Mouse (Mus musculus) E14TG2a.4 (cell line): ENCODE measurements around the gene Klhl24.

Experiments used
- H3K27me3 ChIP-seq: 2 replicates; pipeline ENCODE4 v1.6.1; 2014; ENCODE audit warnings: low read length, control low read depth; ENCODE audit not compliant: insufficient read depth
- H3K36me3 ChIP-seq: 2 replicates; pipeline ENCODE4 v1.6.1; 2014; ENCODE audit warnings: low read length, control low read depth; ENCODE audit not compliant: insufficient read depth
- H3K4me1 ChIP-seq: replicated peaks from 2 replicates; pipeline ENCODE4 v1.6.1; 2014; ENCODE audit warnings: low read depth, low read length, control low read depth
- H3K4me3 ChIP-seq: replicated peaks from 2 replicates; pipeline ENCODE4 v1.5.1; 2014; ENCODE audit warnings: mild to moderate bottlenecking, low read length
- H3K9me3 ChIP-seq: 2 replicates; pipeline ENCODE4 v1.6.1; 2014; ENCODE audit warnings: low read length, control low read depth
- CTCF ChIP-seq: conservative IDR thresholded peaks from 2 replicates; pipeline ENCODE4 v1.5.1; 2014; ENCODE audit warnings: low read length
- NANOG ChIP-seq: IDR thresholded peaks from 2 replicates; pipeline ENCODE4 v1.6.1; 2014; ENCODE audit warnings: borderline replicate concordance, low read length, mixed read lengths
- POU5F1 ChIP-seq: IDR thresholded peaks from 2 replicates; pipeline ENCODE4 v1.6.1; 2014; ENCODE audit warnings: low read length, borderline replicate concordance

Klhl24 gene

DNA sequence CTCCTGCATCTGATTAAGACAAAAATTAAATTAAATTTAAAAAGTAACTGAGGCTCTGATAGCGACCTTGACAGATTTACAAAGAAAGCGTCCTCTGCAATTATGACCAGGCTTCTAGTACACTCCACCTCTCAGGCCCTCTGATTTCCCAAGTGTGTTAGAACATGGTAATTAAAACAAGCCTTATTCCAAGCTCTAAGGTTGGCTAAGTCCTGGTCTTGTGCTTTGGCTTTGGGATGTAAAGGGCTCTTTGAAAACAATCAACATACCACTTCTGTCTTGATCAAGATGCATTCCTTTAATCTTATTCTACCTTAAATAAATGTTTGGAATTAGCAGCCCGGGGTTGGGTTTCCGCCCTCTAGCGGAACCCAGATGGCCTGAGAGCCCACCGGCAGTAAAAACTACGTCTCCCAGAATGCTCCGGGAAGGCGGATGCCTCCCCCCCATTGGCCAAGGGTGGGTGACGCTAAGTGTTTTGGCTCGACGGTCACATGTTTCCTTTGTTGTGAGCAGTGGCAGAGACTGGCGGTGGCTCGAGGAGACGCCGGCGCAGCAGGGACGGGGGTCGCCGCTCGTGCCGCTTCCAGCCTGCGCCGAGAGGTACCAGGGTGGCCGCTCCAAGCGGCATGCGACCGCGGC is at the start of gene Klhl24:
Klhl24 (plus strand) TSS at position 474 of the 642 bp plus-strand sequence.
- peaks cover 22% of the 10 kb centered on the region for H3K36me3 ChIP-seq
- H3K27me3 ChIP-seq: no peaks in the 10 kb centered on the region
- TF ChIP-seq POU5F1: no peak
- TF ChIP-seq NANOG: no peak
- peak; percentile 52 for TF ChIP-seq CTCF
- peaks cover 6% of the 10 kb centered on the region for H3K4me1 ChIP-seq
- peak within 1 kb of the TSS; percentile 99 for H3K4me3 ChIP-seq
- peaks cover 33% of the 10 kb centered on the region for H3K9me3 ChIP-seq

DNA sequence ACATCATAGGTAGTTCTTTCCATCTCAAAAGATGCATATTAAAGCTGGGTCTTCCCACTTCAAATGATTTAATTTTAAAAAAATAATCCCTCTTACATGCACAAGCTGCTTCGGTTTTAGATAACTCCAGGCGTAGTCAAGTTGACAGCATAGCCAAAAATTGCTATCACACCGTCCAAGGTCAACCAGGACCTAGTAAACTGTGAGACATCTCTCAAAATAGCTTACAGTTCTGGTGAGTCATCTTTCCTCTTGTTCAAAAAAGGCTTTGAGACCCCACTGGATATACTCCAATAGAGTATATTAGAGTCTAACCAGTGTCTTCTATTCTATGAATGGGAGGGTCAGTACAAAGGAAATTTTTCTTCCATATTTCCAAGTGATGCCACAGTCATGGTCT is 44.7 kb upstream of the Klhl24 start:
- Histone ChIP-seq H3K36me3 (no peaks in the 10 kb centered on the region), H3K4me3 (no peak overlapping the region), H3K4me1 (no peaks in the 10 kb centered on the region), H3K27me3 (no peaks in the 10 kb centered on the region), H3K9me3 (peaks cover 35% of the 10 kb centered on the region)
- no peak for TF ChIP-seq CTCF
- TF ChIP-seq POU5F1: no peak
- no peak for TF ChIP-seq NANOG

DNA sequence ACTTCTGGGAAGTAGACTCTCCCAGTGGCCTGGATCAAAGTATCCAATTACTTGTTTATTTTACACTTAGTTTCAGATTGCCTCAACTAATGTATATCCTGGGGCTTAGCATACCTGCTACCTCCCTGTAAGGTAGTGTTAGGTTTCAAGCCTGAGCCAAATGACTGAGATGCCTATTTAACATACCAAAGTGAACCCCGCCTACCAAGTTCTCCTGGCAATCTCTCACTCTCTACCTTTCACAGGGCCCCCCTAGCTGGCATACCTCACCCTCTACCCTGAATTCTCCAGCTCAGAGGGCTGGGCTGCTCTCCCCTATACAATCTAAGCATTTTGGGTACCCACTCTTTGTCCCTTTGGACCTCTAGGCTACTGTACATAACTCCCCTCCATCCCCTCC is 24.6 kb upstream of the Klhl24 start:
- Histone ChIP-seq H3K4me1 (peaks cover 6% of the 10 kb centered on the region), H3K27me3 (no peaks in the 10 kb centered on the region), H3K4me3 (no peak overlapping the region), H3K36me3 (no peaks in the 10 kb centered on the region), H3K9me3 (no peaks in the 10 kb centered on the region)
- no peak for TF ChIP-seq NANOG
- TF ChIP-seq POU5F1: no peak
- TF ChIP-seq CTCF: no peak

DNA sequence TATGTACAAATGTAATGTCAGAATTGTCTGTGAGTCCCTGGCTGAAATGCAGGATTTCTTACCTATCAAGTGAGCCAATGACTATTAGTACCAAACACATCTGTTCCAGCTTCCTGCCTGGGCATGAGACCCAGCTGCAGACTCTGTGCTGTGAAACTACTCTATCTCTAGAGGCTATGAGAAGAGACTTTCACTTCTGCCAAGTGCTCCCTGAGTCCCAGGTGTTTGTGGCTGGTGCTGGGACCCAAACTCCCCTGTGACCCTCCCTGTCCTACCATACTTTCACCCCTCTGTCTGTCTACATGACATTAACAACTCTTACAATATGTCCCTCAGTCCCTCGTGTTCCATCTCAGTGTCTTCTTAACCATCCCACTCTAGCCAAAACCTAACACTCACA is 20.7 kb upstream of the Klhl24 start:
- Histone ChIP-seq H3K4me3 (no peak overlapping the region), H3K9me3 (no peaks in the 10 kb centered on the region), H3K4me1 (peaks cover 6% of the 10 kb centered on the region), H3K27me3 (no peaks in the 10 kb centered on the region), H3K36me3 (no peaks in the 10 kb centered on the region)
- TF ChIP-seq CTCF (no peak), NANOG (no peak), POU5F1 (no peak)

DNA sequence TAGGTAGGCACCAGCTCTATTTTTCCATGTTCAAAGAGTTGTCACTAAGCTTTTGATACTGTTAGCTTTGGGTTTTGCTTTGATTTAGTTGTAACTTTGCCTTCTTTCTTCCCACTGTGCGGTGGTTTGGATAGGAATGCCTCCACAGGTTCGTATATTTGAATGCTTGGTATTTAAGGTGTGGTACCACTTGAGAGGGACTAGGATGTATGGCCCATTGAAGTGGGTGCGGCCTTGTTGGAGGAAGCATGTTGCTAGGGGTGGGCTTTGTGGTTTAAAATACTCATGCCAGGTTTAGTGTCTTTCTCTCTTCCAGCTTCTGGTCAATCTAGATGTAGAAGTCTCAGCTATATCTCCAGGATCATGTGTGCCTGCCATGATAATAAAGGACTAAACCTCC is 17.1 kb upstream of the Klhl24 start:
- H3K27me3 ChIP-seq: no peaks in the 10 kb centered on the region
- H3K4me1 ChIP-seq: peaks cover 13% of the 10 kb centered on the region
- no peaks in the 10 kb centered on the region for H3K36me3 ChIP-seq
- H3K9me3 ChIP-seq: no peaks in the 10 kb centered on the region
- no peak overlapping the region for H3K4me3 ChIP-seq
- no peak for TF ChIP-seq CTCF

DNA sequence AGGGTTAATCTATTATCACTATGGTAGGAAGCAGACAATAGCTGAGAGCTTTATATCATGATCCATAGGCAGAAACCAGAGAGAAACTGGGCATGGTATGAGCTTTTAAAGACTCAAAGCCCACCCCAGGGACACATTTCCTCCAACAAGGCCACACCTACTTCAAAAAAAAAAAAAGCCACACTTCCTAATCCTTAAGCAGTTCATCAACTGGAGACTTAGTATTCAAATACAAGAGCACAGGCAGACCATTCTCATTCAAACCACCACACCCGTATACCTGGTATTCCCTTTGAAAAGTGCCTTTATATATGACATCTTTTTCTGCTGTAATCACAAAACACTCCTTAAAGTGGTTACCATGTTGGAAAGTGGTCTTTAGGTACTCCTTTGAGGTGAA is 12.7 kb upstream of the Klhl24 start:
- Histone ChIP-seq H3K9me3 (no peaks in the 10 kb centered on the region), H3K27me3 (no peaks in the 10 kb centered on the region), H3K36me3 (no peaks in the 10 kb centered on the region), H3K4me3 (no peak overlapping the region), H3K4me1 (peaks cover 13% of the 10 kb centered on the region)
- no peak for TF ChIP-seq POU5F1
- no peak for TF ChIP-seq CTCF
- no peak for TF ChIP-seq NANOG

DNA sequence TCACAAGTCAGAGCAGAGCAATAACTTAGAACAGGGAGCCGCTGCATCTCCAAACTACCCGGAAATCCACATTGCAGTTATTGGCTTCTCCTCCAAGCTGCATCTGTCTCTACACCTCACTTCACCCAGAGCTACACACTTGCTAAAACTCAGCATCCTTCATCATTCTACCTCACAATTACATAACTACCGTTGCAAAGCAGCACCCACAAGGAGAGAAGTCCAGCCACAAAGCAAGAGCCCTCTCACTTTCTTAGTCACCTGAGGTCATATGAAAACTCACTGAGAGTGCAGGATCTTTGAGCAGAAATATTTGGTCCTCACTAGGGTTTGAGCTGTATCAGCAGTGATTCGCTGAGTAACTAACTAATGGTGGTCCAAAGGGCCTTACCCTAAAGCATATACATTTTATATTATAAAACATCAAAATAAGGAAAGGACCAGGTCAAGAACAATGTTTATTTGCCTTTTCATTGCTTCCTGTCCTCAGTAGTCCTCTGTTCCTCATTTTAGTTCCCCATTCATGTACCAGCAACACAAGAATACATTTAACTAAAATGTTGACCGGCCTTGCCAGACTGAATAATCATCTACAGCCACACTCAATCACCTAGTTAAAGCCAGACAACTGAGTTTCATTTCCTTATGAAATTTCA is 12.0 kb upstream of the Klhl24 start:
- TF ChIP-seq CTCF (no peak), POU5F1 (no peak), NANOG (no peak)
- Histone ChIP-seq H3K36me3 (no peaks in the 10 kb centered on the region), H3K9me3 (no peaks in the 10 kb centered on the region), H3K27me3 (no peaks in the 10 kb centered on the region), H3K4me1 (peaks cover 13% of the 10 kb centered on the region), H3K4me3 (no peak overlapping the region)

DNA sequence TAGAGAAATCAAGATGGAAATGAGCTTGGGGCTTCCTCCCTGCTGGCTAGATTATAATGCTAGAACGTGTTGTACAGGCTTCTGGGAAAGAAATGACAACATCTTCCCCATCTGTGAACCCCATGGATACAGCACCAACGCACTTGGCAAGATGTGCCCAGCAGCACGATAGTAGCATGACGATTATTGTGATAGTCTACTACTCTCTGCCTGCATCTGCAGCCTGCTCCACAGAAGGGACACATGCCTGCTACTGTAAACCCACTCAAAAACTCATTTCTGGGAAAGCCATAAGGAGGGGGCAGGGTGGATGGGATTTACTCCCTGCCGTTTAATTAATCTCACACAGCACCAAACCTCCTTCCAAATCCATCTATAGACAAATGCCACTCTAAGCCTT is 10.4 kb upstream of the Klhl24 start:
- Histone ChIP-seq H3K4me1 (peaks cover 13% of the 10 kb centered on the region), H3K4me3 (no peak overlapping the region), H3K36me3 (no peaks in the 10 kb centered on the region), H3K27me3 (no peaks in the 10 kb centered on the region), H3K9me3 (peaks cover 10% of the 10 kb centered on the region)
- TF ChIP-seq POU5F1 (no peak), NANOG (no peak), CTCF (no peak)

DNA sequence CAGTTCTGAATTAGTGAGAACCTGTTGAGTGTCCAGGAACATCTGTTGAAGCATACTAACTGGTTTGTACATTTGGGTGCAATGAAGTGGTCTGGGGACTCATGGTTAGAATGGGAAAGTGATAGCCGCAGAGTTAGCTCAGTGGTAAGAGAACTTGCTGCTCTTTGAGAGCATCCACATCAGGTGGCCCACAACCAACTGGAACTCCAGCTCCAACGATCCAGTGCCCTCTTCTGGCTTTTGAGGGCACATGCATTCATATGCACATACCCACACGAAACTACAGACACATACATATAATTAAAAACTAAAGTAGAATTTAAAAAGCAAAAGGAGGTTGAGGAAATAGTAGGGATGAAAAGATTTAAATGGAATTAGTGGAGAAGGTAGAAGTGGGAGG is 7.7 kb upstream of the Klhl24 start:
- Histone ChIP-seq H3K27me3 (no peaks in the 10 kb centered on the region), H3K4me1 (peaks cover 7% of the 10 kb centered on the region; the same call in 1 of the 2 replicates), H3K36me3 (no peaks in the 10 kb centered on the region), H3K9me3 (peaks cover 17% of the 10 kb centered on the region), H3K4me3 (no peak overlapping the region)
- no peak for TF ChIP-seq POU5F1
- TF ChIP-seq CTCF: no peak
- no peak for TF ChIP-seq NANOG
